Mouse (Mus musculus) liver, postnatal 0 days (tissue): ENCODE measurements around the gene Faf1.

ENCODE experiments used
- CTCF ChIP-seq: sonication (generic); IDR thresholded peaks from 2 replicates; pipeline ENCODE4 v1.5.1; 2016; ENCODE audit warnings: antibody characterized with exemption, low read depth
- EP300 ChIP-seq: IDR thresholded peaks from 2 replicates; pipeline ENCODE4 v1.6.1; 2016; ENCODE audit warnings: antibody characterized with exemption, low read depth, mild to moderate bottlenecking

DNA sequence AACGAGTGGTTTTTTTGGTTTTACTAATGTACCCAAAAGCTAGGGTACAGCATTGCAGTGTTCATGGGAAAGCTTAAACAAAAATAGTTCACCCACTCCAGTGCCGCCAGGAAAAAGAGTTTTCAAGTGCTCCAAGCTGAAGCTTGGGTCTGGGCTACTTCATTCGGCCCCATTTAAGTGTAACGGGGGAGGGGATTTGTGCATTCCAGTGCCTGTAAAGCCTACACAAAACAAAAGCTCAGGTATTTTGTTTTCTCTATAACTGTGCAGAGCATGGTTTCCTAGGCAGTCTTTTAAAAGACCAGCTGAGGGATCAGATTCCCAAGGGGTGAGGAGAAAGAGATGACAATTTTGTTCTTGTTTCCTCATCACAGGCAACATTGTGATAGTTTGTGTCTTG, 207.9 kb downstream of the Faf1 start:
- TF ChIP-seq CTCF = no peak
- TF ChIP-seq EP300 = no peak
